Mouse (Mus musculus) leukemia stem cell, adult 10-12 weeks (primary cell): Measurements from ENCODE around the gene Gm49325. TPM values are rescaled to one million over a fixed set of nuclear protein-coding genes. Genes with fewer than 3 reads are reported as not detected.

Experiments used
- polyA plus RNA-seq: library from polyadenylated mRNA; stranded (reverse); fragments of >175 nt; gene quantifications from 2 replicates; pipeline ENCODE4 v1.2.3, GENCODE M21; 2012; ENCODE audit warnings: low replicate concordance

Gm49325 gene
- polyA plus RNA-seq = not detected in 2 replicates

DNA sequence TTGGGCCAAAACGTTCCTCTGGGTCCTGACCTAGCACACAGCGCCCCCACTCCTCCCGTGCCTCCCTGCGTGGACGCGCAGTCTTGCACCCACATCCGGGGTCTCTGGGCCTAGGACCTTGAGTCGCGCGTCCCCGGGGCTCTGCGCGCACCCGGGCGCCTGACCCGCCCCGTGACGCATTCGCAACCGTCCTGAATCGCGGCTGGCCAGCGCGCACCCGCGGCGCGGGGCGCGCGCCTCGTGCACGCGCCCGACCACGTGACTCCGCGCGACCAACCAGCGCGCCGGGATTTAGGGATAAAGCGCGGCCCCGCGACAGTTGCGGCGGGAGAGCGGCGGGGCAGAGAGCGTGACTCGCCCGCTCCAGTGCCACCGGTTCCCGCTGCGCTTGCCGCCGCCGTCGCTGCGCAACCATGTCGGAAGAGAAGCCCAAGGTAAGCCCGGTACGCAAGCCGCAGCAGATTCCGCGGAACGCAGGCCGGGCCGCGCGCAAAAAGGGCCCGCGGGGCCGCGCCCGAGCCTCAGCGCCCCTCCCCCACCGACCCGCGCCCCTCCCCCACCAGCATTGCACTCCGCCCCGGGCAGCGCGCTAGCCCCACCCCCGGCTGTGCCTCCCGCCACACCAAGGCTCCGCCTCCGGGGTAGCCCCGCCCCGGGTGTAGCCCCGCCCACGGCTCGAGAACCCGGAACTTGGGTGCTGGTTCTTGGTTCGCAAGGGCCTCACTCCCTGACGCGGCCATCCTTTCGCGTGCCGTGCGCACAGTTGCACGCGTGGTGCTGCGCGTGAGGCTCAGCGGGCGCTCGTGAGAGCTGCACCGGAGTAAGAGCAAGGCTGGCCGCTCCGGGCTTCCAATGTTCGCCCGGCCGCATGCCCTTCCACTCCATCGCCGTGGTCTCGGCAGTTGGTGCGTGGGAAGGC, at the start of gene Gm49325, which contains the start of gene Sumo3:
TSS of gene Gm49325 (plus strand) at position 290 of the 919 bp plus-strand sequence.
TSS of gene Sumo3 (plus strand) at position 190 of the 919 bp plus-strand sequence.

GRCm38 (mm10) chr10:77581408-77582284, 24.4 kb upstream of the Gm49325 start, which contains the start of gene Pttg1ip:
Gene Pttg1ip (plus strand): TSS chr10:77581720.

GRCm38 (mm10) chr10:77622055-77622988, 16.3 kb downstream of the Gm49325 start, which contains the start of gene Ube2g2:
Gene Ube2g2 (plus strand): TSS chr10:77622275.

DNA sequence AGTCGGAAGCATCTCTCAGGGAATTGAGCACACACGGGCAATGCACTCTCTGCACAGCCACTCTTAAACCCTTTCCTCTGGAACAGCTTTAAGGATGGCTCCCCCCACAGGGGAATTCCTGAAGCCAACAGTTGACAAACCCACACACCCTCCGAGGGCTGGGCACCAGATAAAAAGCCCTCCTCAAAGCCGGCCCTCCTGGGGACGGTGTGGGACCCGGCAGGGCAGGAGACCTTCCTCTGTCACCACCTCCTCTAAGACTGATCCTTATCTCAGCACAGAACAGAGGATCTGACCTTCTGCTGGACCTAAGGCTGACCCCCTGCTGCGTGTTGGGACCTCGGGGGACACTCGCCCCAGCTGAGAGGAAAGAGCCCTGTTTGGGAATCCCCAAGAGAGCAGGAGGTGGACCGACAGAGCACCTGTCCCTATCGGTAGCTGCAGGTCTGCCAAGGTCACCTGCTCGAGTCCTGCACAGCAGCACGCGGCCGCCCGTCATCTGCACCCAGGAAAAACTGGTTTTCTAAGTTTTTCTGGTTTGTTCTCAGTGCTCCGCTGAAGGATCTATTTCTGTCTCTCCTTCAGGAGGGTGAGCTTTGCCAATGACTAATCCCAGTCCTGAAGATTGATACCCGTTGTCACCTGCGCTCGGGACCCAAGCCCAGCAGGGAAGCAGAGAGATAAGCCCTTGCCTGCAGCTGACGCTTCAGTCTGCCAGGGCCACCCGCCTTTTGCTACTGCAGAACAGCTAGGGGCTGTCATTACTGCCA, 80.1 kb downstream of the Gm49325 start, which contains the start of gene Tspear:
TSS of gene Tspear (plus strand) at position 675 of the 770 bp plus-strand sequence.

GRCm38 (mm10) chr10:77690356-77690807, 84.4 kb downstream of the Gm49325 start, which contains the start of gene Gm19402:
Gene Gm19402 (minus strand): TSS chr10:77690757.

Other genes with a start within 250 kb of the Gm49325 start
- 0.32 and 0.81 TPM in 2 replicates for gene Adarb1, start 187.9 kb upstream of the Gm49325 start, polyA plus RNA-seq
- 53.1 and 149 TPM in 2 replicates for gene Fam207a, start 90.4 kb upstream of the Gm49325 start, polyA plus RNA-seq
- gene Itgb2, start 75.9 kb upstream of the Gm49325 start, polyA plus RNA-seq = 3.8 and 15.3 TPM in 2 replicates
- gene Pttg1ip, start 24.5 kb upstream of the Gm49325 start, polyA plus RNA-seq = 22.2 and 37.6 TPM in 2 replicates
- gene Sumo3, start 100 bp upstream of the Gm49325 start, polyA plus RNA-seq = 36.3 and 57.5 TPM in 2 replicates
- 15.4 and 47.2 TPM in 2 replicates for gene Ube2g2, start 16.1 kb downstream of the Gm49325 start, polyA plus RNA-seq
- gene Tspear, start 80.4 kb downstream of the Gm49325 start, polyA plus RNA-seq = 0.10 and 0.16 TPM in 2 replicates
- gene Gm19402, start 84.6 kb downstream of the Gm49325 start, polyA plus RNA-seq = not detected in 2 replicates
- gene Gm9508, start 91.0 kb downstream of the Gm49325 start, polyA plus RNA-seq = not detected in 2 replicates
- not detected in 2 replicates for gene Gm10272, start 100.4 kb downstream of the Gm49325 start, polyA plus RNA-seq
- not detected in 2 replicates for gene Gm10024, start 105.3 kb downstream of the Gm49325 start, polyA plus RNA-seq
- not detected in 2 replicates for gene Gm10142, start 109.6 kb downstream of the Gm49325 start, polyA plus RNA-seq
- not detected in 2 replicates for gene Krtap12-1, start 114.4 kb downstream of the Gm49325 start, polyA plus RNA-seq
- not detected in 2 replicates for gene Gm10100, start 120.3 kb downstream of the Gm49325 start, polyA plus RNA-seq
- gene Gm18596, start 136.4 kb downstream of the Gm49325 start, polyA plus RNA-seq = 0.22 TPM in 1 of 2 replicates, not detected in the other
- gene Gm9736, start 145.2 kb downstream of the Gm49325 start, polyA plus RNA-seq = not detected in 2 replicates
- not detected in 2 replicates for gene Gm3233, start 153.5 kb downstream of the Gm49325 start, polyA plus RNA-seq
- gene Gm3238, start 165.1 kb downstream of the Gm49325 start, polyA plus RNA-seq = 0.28 TPM in 1 of 2 replicates, not detected in the other
- gene Gm7138, start 170.7 kb downstream of the Gm49325 start, polyA plus RNA-seq = not detected in 2 replicates
- gene Gm3250, start 176.3 kb downstream of the Gm49325 start, polyA plus RNA-seq = not detected in 2 replicates
- gene Gm7137, start 182.0 kb downstream of the Gm49325 start, polyA plus RNA-seq = not detected in 2 replicates
- not detected in 2 replicates for gene Gm9639, start 188.9 kb downstream of the Gm49325 start, polyA plus RNA-seq
- not detected in 2 replicates for gene Gm19668, start 192.9 kb downstream of the Gm49325 start, polyA plus RNA-seq
- gene Gm9507, start 205.6 kb downstream of the Gm49325 start, polyA plus RNA-seq = not detected in 2 replicates
- gene Gm2696, start 208.5 kb downstream of the Gm49325 start, polyA plus RNA-seq = not detected in 2 replicates
- not detected in 2 replicates for gene Krtap10-4, start 220.9 kb downstream of the Gm49325 start, polyA plus RNA-seq
- not detected in 2 replicates for gene Krtap10-10, start 229.8 kb downstream of the Gm49325 start, polyA plus RNA-seq
- not detected in 2 replicates for gene Gm36176, start 240.6 kb downstream of the Gm49325 start, polyA plus RNA-seq
- gene Gm10318, start 246.7 kb downstream of the Gm49325 start, polyA plus RNA-seq = not detected in 2 replicates